Mouse (Mus musculus) CH12.LX (cell line): Measurements from ENCODE around the gene Abtb2. TPM values are rescaled to one million over a fixed set of nuclear protein-coding genes. Genes with fewer than 3 reads are reported as not detected.
A peak's percentile ranks its signal among the peaks of the same experiment; 100 is the strongest.

Experiments used
- DNase-seq: peaks from one replicate; pipeline ENCODE4 v3.0.0-alpha.2; 2013; ENCODE audit errors: extremely low read depth
- H3K27ac ChIP-seq: 2 replicates; pipeline ENCODE4 v1.5.1; 2012; ENCODE audit warnings: low read depth, mild to moderate bottlenecking, control low read depth, moderate library complexity; ENCODE audit not compliant: insufficient read depth
- H3K27me3 ChIP-seq: replicated peaks from 2 replicates; pipeline ENCODE3; 2012; ENCODE audit warnings: inconsistent platforms
- H3K36me3 ChIP-seq, 2 experiments: replicated peaks in 1 of 2; 2 replicates each; pipeline versions ENCODE3 to v1.6.1; 2012; ENCODE audit warnings: inconsistent platforms in 1 of 2, low read length in 1 of 2, mild to moderate bottlenecking in 1 of 2, mixed read lengths in 1 of 2, moderate library complexity in 1 of 2; ENCODE audit not compliant: control insufficient read depth in 1 of 2, insufficient read depth in 1 of 2
- H3K4me1 ChIP-seq, 2 experiments: 2 replicates each; pipeline ENCODE4 v1.6.1; 2012; ENCODE audit warnings: inconsistent platforms in 1 of 2, moderate library complexity in 1 of 2; ENCODE audit not compliant: insufficient read depth in 2 of 2, control insufficient read depth in 1 of 2
- H3K4me2 ChIP-seq: 2 replicates; pipeline ENCODE4 v1.6.1; 2012; ENCODE audit warnings: low read depth, mild to moderate bottlenecking, control low read depth; ENCODE audit not compliant: poor library complexity, insufficient read depth, severe bottlenecking
- H3K4me3 ChIP-seq, 3 experiments: fragments of 150-350 bp in 1 of 3; sonication (generic) in 1 of 3; replicated peaks in 1 of 3; 2 replicates each; pipeline versions ENCODE3 to v1.5.1; 2011 to 2012; ENCODE audit warnings: low read depth in 2 of 3, low read length in 2 of 3, mild to moderate bottlenecking in 2 of 3, moderate library complexity in 2 of 3, control low read depth in 1 of 3, improper control_type of control experiment in 1 of 3, inconsistent platforms in 1 of 3, mixed read lengths in 1 of 3; ENCODE audit not compliant: poor library complexity in 1 of 3
- H3K79me2 ChIP-seq: replicated peaks from 2 replicates; pipeline ENCODE4 v1.6.1; 2012; ENCODE audit warnings: mild to moderate bottlenecking, moderate library complexity; ENCODE audit not compliant: control insufficient read depth, poor library complexity, insufficient read depth, severe bottlenecking; ENCODE audit errors: extremely low read depth
- H3K9ac ChIP-seq: 2 replicates; pipeline ENCODE4 v1.6.1; 2012; ENCODE audit warnings: low read depth, mild to moderate bottlenecking, control low read depth, moderate library complexity; ENCODE audit not compliant: insufficient read depth
- H3K9me3 ChIP-seq: replicated peaks from 2 replicates; pipeline ENCODE3; 2012; ENCODE audit warnings: low read length, inconsistent platforms, mixed read lengths
- MEF2A ChIP-seq: IDR thresholded peaks from 2 replicates; pipeline ENCODE4 v1.6.1; 2014; ENCODE audit warnings: low read depth, mild to moderate bottlenecking, inconsistent platforms, low read length, improper control_type of control experiment, borderline replicate concordance
- POLR2A ChIP-seq: IDR thresholded peaks from 2 replicates; pipeline ENCODE4 v1.6.1; 2011; ENCODE audit warnings: low read depth, mild to moderate bottlenecking, improper control_type of control experiment, low read length
- ZMIZ1 ChIP-seq: IDR thresholded peaks from 2 replicates; pipeline ENCODE4 v1.6.1; 2012; ENCODE audit warnings: low read depth, mild to moderate bottlenecking, inconsistent platforms, low read length, improper control_type of control experiment
- dilution Hi-C: fragments of 300-500 bp; cut with MboI; formaldehyde crosslinking; loops from 2 replicates; pipeline ENCODE4 v1.14.3; 2020; ENCODE audit warnings: low sequenced_read_pairs; ENCODE audit not compliant: extremely low pct_unique_long_range_greater_than_20kb, extremely low pct_ligation_motif_present
- in situ Hi-C: fragments of 300-500 bp; cut with MboI; formaldehyde crosslinking; loops from 3 replicates; pipeline ENCODE4 v1.14.3; 2019; ENCODE audit warnings: low sequenced_read_pairs, low pct_ligation_motif_present, low pct_unique_long_range_greater_than_20kb, mixed read lengths
- polyA plus RNA-seq: library from polyadenylated mRNA; unstranded; fragments of >175 nt; gene quantifications from 2 replicates; pipeline ENCODE4 v1.2.1, GENCODE M21; 2012; ENCODE audit warnings: low read depth; ENCODE audit not compliant: insufficient read length
- total RNA-seq, 2 experiments: library from RNA; depleted of rRNA; stranded (reverse); fragments of 300-350 nt in 1 of 2; fragments of >200 nt in 1 of 2; gene quantifications; 2 replicates each; pipeline ENCODE4 v1.2.3; 2012 to 2014

The Abtb2 gene
- total and polyA plus RNA-seq, 3 experiments = 2.9 to 7.7 (median 3.8) TPM

DNA sequence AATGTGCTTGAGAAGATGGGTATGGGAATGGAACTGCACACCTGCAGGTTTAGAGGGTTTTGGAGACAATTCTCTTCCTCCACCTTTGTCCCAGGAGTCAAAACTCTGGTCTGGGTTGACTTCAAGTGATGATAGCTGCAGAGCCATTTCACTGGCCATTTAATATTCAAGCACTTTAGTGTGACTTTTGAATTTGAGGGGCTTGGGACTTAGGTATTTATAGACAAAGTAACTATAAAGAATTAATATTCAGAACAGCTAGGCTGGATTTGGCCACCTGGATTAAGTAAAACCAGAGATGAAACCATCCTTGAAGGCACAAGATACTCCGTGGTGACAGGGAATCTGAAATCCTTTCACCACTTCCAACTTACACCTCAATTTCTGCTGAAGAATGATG, 196.4 kb downstream of the Abtb2 start:
- Histone ChIP-seq H3K9ac (peak overlapping the region; percentile 80; the same call in 1 of the 2 replicates), H3K4me2 (0 out of 2 replicates have a peak overlapping the region, but pooled peaks have one; percentile 36), H3K27ac (no peak overlapping the region), H3K27me3 (no peaks in the 10 kb centered on the region), H3K4me1 (peaks cover 0 to 9% of the 10 kb centered on the region in 2 experiments; a peak in 2 of 4 replicates), H3K36me3 (peaks cover 14 to 38% of the 10 kb centered on the region in 2 experiments), H3K79me2 (peaks cover 21% of the 10 kb centered on the region)
- dilution Hi-C loops = no loop called here
- TF ChIP-seq MEF2A (no peak), ZMIZ1 (peak; percentile 34; the same call in 1 of the 2 replicates), POLR2A (peak; percentile 24; the same call in 1 of the 2 replicates)
- TF ChIP-seq, all 38 proteins: peak for 2
- H3K4me3 ChIP-seq = no peak overlapping the region
- no peaks in the 10 kb centered on the region for H3K9me3 ChIP-seq
- in situ Hi-C loops = no loop called here
- peak; percentile 22 for DNase-seq

Other genes starting within 250 kb of the Abtb2 start
- not detected in 2 replicates for gene Elf5, start 154.6 kb upstream of the Abtb2 start, total RNA-seq (2012; rRNA removed)
- gene Elf5, start 154.6 kb upstream of the Abtb2 start, total RNA-seq (2014; rRNA removed) = not detected in 2 replicates
- gene Elf5, start 154.6 kb upstream of the Abtb2 start, polyA plus RNA-seq = not detected in 2 replicates
- 26.5 and 29.8 TPM in 2 replicates for gene Cat, start 81.2 kb upstream of the Abtb2 start, total RNA-seq (2012; rRNA removed)
- 45.0 and 46.4 TPM in 2 replicates for gene Cat, start 81.2 kb upstream of the Abtb2 start, total RNA-seq (2014; rRNA removed)
- 80.5 and 84.7 TPM in 2 replicates for gene Cat, start 81.2 kb upstream of the Abtb2 start, polyA plus RNA-seq
- 36.0 and 47.8 TPM in 2 replicates for gene Nat10, start 195.0 kb downstream of the Abtb2 start, total RNA-seq (2012; rRNA removed)
- gene Nat10, start 195.0 kb downstream of the Abtb2 start, total RNA-seq (2014; rRNA removed) = 31.0 and 36.7 TPM in 2 replicates
- gene Nat10, start 195.0 kb downstream of the Abtb2 start, polyA plus RNA-seq = 83.6 and 93.0 TPM in 2 replicates
- gene Caprin1, start 231.3 kb downstream of the Abtb2 start, total RNA-seq (2012; rRNA removed) = 217 and 260 TPM in 2 replicates
- gene Caprin1, start 231.3 kb downstream of the Abtb2 start, total RNA-seq (2014; rRNA removed) = 410 and 422 TPM in 2 replicates
- 514 and 537 TPM in 2 replicates for gene Caprin1, start 231.3 kb downstream of the Abtb2 start, polyA plus RNA-seq